ENCODE assay signal across 8 mouse cellular contexts in the genomic region with DNA sequence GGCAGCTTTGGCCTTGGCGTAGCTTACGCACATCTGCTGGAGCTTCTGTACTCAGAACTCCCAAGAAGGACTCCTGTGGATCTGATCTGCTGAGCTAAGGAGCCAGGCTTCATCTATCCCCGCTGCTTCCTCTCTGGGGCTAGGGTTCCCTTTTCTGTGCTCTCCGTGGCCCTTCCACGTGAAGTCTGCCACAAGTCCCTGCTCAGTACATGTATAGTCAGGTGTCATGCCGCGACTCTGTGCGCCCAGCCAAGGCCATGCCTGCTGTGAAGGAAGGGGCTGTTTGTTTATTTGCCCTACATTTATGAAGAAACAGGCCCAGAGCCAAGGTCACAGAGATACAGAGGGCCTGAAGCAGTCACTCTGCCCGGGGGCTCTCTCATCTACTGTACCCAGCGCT. TPM values are rescaled to one million over a fixed set of nuclear protein-coding genes. Genes with fewer than 3 reads are reported as not detected.
DNase-seq lines count a peak whose midpoint lies in the region; ATAC-seq and TF ChIP-seq lines count a peak whose summit lies in the region.
"Had no signal": no experiment of that assay in that cellular context is flagged by ENCODE, and none has a peak within 500 bp of the region (broad histone marks: within the 10 kb centered on the region; RNA-seq: fewer than 3 reads in every experiment).

No protein-coding gene starts in this region.

- no peak overlapping the region for H3K27ac ChIP-seq in hindbrain, embryonic 12.5 days
- no peak overlapping the region for H3K27ac ChIP-seq in hindbrain, embryonic 11.5 days (ENCODE audit: low read depth, low read length)
- H3K27ac ChIP-seq in spleen, adult 2 months (ENCODE audit: insufficient read depth, low read length), result peak overlapping the region; percentile 32; the same call in 1 of the 2 replicates
- H3K27ac ChIP-seq in hindbrain, embryonic 16.5 days (ENCODE audit: low read depth, low read length), result no peak overlapping the region

- ATAC-seq in hindbrain, embryonic 12.5 days (ENCODE audit: low FRiP score), result no peak
- ATAC-seq in hindbrain, embryonic 11.5 days (ENCODE audit: low FRiP score), result no peak
- ATAC-seq in hindbrain, embryonic 16.5 days, result peak; percentile 16; the same call in 1 of the 2 replicates

- no peak for DNase-seq in hindbrain, embryonic 11.5 days (ENCODE audit: low spot score)
- DNase-seq in spleen, adult 2 months (ENCODE audit: low read depth in 1 of 2, low spot score in 2 of 2), result no peak
- DNase-seq in spleen, postnatal 10 days (ENCODE audit: low spot score in 2 of 2), result no peak
- DNase-seq in right cerebral cortex, postnatal 10 days (ENCODE audit: low spot score in 2 of 2), result no peak
- DNase-seq in ovary, postnatal 10 days (ENCODE audit: low spot score), result no peak
- DNase-seq: lung, postnatal 36 days had no signal

- H3K4me2 ChIP-seq in hindbrain, embryonic 12.5 days (replicated peaks), result 0 out of 2 replicates have a peak overlapping the region, but pooled peaks have one; percentile 77
- H3K4me2 ChIP-seq in hindbrain, embryonic 11.5 days (replicated peaks; ENCODE audit: low read depth, low read length), result no peak overlapping the region
- no peak overlapping the region for H3K4me2 ChIP-seq in hindbrain, embryonic 16.5 days (ENCODE audit: low read length)

- no peaks in the 10 kb centered on the region for H3K36me3 ChIP-seq in hindbrain, embryonic 12.5 days
- H3K36me3 ChIP-seq in hindbrain, embryonic 11.5 days (ENCODE audit: control insufficient read depth, insufficient read depth, low read length), result no peaks in the 10 kb centered on the region
- no peaks in the 10 kb centered on the region for H3K36me3 ChIP-seq in spleen, adult 2 months (ENCODE audit: control insufficient read depth, insufficient read depth, low read length)
- H3K36me3 ChIP-seq in hindbrain, embryonic 16.5 days (ENCODE audit: control insufficient read depth, insufficient read depth, low read length), result no peaks in the 10 kb centered on the region

- H3K27me3 ChIP-seq in hindbrain, embryonic 12.5 days, result peaks cover 73% of the 10 kb centered on the region
- H3K27me3 ChIP-seq in hindbrain, embryonic 11.5 days (ENCODE audit: control insufficient read depth, insufficient read depth, low read length), result peaks cover 50% of the 10 kb centered on the region
- H3K27me3 ChIP-seq in spleen, adult 2 months (ENCODE audit: control insufficient read depth, insufficient read depth, low read length), result no peaks in the 10 kb centered on the region
- H3K27me3 ChIP-seq in hindbrain, embryonic 16.5 days (replicated peaks; ENCODE audit: control insufficient read depth, insufficient read depth, low read length), result peaks cover 27% of the 10 kb centered on the region

- H3K9ac ChIP-seq in hindbrain, embryonic 12.5 days, result no peak overlapping the region
- H3K9ac ChIP-seq in hindbrain, embryonic 11.5 days (ENCODE audit: low read depth, low read length), result no peak overlapping the region
- no peak overlapping the region for H3K9ac ChIP-seq in hindbrain, embryonic 16.5 days (ENCODE audit: low read depth, low read length)

- H3K4me1 ChIP-seq in hindbrain, embryonic 12.5 days, result peaks cover 27% of the 10 kb centered on the region
- no peaks in the 10 kb centered on the region; the same call in 1 of the 2 replicates for H3K4me1 ChIP-seq in hindbrain, embryonic 11.5 days (replicated peaks; ENCODE audit: control insufficient read depth, insufficient read depth, low read length)
- peaks cover 16% of the 10 kb centered on the region; the same call in 1 of the 2 replicates for H3K4me1 ChIP-seq in spleen, adult 2 months (ENCODE audit: control insufficient read depth, insufficient read depth, insufficient read length)
- H3K4me1 ChIP-seq in hindbrain, embryonic 16.5 days (ENCODE audit: control insufficient read depth, insufficient read depth, low read depth, low read length), result peaks cover 17% of the 10 kb centered on the region

- 45% methylated on average over 10 of the region's 10 CpGs for WGBS in hindbrain, embryonic 12.5 days
- WGBS in hindbrain, embryonic 11.5 days, result 38% methylated on average over 10 of the region's 10 CpGs
- 42% methylated on average over 10 of the region's 10 CpGs for WGBS in spleen, adult 2 months
- 39% methylated on average over 10 of the region's 10 CpGs for WGBS in hindbrain, embryonic 16.5 days

- no peak for TF ChIP-seq POLR2A in spleen, adult 2 months (IDR thresholded peaks at IDR 0.05; ENCODE audit: low read depth, low read length)

- H3K9me3 ChIP-seq in hindbrain, embryonic 12.5 days (replicated peaks), result no peaks in the 10 kb centered on the region
- no peaks in the 10 kb centered on the region for H3K9me3 ChIP-seq in hindbrain, embryonic 11.5 days (ENCODE audit: control insufficient read depth, low read length)
- no peaks in the 10 kb centered on the region for H3K9me3 ChIP-seq in hindbrain, embryonic 16.5 days (ENCODE audit: control insufficient read depth, low read length)

- H3K4me3 ChIP-seq in hindbrain, embryonic 12.5 days, result peak overlapping the region; percentile 43
- H3K4me3 ChIP-seq in hindbrain, embryonic 11.5 days (ENCODE audit: low read depth, low read length), result no peak overlapping the region
- H3K4me3 ChIP-seq in spleen, adult 2 months (ENCODE audit: extremely low read depth, insufficient read depth, insufficient read length), result no peak overlapping the region
- H3K4me3 ChIP-seq in hindbrain, embryonic 16.5 days (ENCODE audit: low read length), result no peak overlapping the region

- TF ChIP-seq CTCF in spleen, adult 2 months (IDR thresholded peaks at IDR 0.05; ENCODE audit: extremely low read depth, insufficient read depth, insufficient read length, insufficient replicate concordance), result no peak

RNA-seq across cellular contexts. Expression of gene Sh2b3, which starts 4.5 kb away (rescaled TPM):
- 11.4 and 12.1 TPM in 2 replicates for polyA plus RNA-seq in hindbrain, embryonic 12.5 days (2016; fragmentation: Nextera tagmentation; extraction: Ambion mirVana)
- 8.4 and 9.6 TPM in 2 replicates for polyA plus RNA-seq in hindbrain, embryonic 11.5 days (2014; fragmentation: Nextera tagmentation; extraction: Ambion mirVana)
- 118 and 259 TPM in 2 replicates for polyA plus RNA-seq in spleen, adult 2 months (2012; rRNA removed)
- polyA plus RNA-seq in hindbrain, embryonic 16.5 days (2015; fragmentation: Nextera tagmentation; extraction: Ambion mirVana), result 5.2 and 6.9 TPM in 2 replicates

RNA-seq across cellular contexts. Expression of gene Pheta1, which starts 6.8 kb away (rescaled TPM):
- polyA plus RNA-seq in hindbrain, embryonic 12.5 days (2016; fragmentation: Nextera tagmentation; extraction: Ambion mirVana), result 48.1 and 50.5 TPM in 2 replicates
- polyA plus RNA-seq in hindbrain, embryonic 11.5 days (2014; fragmentation: Nextera tagmentation; extraction: Ambion mirVana), result 27.0 and 29.3 TPM in 2 replicates
- 5.1 and 5.9 TPM in 2 replicates for polyA plus RNA-seq in spleen, adult 2 months (2012; rRNA removed)
- polyA plus RNA-seq in hindbrain, embryonic 16.5 days (2015; fragmentation: Nextera tagmentation; extraction: Ambion mirVana), result 34.1 and 39.5 TPM in 2 replicates
